Mouse (Mus musculus): ENCODE data around the gene Dennd6a.
"Not testable (repeated sequence)": the region's sequence is repeated elsewhere in the genome, so short reads cannot be mapped to it uniquely, and the experiment has no call there.

Dennd6a gene

DNA sequence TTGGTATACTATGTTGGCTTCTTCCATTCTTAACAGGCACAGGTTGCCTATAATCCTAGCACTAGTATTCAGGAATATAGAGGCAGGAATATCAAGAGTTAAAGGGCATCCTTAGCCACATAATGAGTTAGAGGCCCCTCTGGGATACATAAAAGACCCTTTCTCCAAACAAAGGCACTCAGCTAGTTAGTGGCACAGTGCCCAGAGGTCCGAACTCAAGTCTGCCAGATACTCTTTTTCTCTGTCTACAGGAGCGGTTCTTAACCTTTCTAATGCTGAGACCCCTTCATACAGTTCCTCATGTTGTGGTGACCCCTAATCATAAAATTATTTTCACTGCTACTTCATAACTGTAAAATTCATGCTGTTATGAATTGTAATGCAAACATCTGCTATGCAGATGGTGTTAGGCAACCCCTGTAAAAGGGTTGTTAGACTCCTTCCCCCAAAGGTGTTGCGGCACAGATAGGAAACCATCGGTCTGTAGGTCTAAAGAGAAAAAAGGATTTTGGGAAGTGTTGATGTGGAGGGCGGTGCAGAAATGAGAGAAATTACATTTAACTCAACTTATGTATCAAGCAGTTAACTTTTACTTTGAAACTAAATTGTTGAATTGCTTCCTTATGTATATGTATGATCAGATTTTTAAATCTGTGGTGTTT, 72.5 kb downstream of the Dennd6a start:
- no peak for DNase-seq

DNA sequence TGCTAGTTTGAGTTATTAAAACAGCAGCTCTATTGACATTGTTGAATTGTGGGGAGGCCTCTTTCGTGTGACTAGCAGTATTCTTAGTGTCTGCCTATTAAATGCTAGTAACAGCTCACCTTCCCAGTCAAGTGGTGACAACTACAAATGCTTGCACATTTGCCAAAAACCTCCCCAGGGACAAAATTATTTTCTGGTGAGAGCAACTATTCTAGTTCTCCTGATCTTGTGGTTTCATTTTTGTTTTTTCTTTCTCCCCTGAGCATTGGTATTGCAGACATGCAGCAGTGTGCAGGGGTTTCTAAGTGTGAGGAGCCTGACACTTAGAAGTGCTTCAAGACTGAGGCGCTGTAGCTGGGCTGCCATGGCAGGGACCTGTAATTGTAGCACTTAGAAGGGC, 74.2 kb downstream of the Dennd6a start:
- no peak for DNase-seq

DNA sequence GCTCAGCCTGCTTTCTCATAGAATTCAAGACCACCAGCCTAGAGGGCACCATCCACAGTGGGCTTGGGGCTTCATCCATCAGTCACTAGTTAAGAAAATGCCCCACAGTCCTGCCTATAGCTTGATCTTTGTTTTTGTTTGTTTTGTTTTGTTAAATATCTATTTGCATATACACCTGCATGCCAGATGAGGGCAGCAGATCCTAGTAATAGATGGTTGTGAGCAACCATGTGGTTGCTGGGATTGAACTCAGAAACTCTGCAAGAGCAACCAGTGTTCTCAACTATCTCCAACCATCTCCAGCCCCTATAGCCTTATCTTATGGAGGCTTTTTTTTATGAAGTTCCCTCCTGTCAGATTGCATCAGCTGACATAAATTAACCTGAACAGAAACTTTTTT, 78.2 kb downstream of the Dennd6a start:
- DNase-seq: no peak

DNA sequence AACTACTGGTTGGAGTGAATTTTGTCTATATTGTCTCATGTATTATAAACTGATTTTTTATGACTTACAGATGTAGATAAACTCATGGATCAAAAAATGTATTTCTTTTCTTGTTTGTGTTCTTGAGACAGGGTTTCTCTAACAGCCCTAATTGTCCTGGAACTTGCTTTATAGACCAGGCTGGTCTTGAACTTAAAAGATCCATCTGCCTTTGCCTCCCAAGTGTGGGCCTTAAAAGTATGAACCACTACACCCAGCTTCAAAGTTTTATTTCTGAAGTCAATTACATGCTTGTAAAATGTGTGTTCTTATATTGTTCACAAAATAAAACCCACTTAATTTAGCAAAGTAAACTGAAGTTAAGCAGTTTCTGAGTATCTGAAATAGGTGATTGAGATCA, 84.5 kb downstream of the Dennd6a start:
- no peak for DNase-seq

DNA sequence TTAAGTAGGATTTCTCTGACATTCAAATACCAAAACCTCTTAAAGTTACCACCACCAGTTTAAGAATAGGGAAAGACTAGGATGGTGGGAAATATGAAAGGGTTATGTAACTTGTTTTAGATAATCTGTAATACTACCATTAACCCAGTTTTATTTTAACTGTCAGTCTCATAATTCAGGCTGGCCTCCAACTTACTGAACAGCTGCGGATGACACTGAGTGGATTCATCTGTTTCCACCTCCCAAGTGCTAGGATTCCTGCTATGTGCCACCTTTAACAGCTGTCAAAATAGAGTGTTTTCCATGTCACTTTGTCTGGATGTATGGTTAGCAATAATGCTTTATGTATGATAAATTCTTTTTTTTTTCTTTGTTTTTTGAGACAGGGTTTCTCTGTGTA, 86.6 kb downstream of the Dennd6a start:
- no peak for DNase-seq

DNA sequence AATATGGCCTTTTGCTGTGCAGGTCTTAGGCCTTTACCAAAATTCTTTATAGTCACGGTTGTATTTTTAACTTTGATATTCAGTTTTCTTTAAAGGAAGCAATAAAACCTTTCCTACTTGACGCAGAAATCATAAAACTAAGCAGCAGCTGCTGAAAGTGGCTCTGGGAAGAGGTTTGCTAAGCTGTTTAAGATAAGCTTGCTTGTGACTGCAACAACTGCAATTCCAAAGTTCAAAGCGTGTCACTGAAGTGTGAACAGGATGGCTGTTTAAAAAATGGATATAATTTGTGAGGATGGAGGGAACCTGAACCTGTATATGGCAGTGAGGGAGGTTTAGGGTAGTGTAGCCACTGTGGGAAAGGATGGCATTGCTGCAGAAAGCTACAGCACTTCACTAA, 88.4 kb downstream of the Dennd6a start:
- DNase-seq: no peak

DNA sequence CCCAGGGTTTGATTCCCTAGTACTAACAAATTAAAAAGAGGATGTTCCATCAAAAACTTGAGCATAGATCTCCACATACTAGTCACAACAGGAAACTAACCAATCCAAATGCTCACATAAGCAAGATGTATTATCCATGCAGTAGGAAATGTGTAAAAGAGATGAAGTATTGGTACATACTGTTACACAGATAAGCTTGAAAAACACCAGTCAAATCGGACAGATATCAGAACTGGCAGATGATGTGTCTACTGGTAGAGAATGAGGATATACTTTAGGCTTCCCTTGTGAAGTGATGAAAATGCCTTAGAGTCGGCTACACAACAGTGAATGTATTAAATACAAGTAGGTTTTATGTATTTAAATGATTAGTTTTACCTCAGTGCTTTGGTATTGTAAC, 88.8 kb downstream of the Dennd6a start:
- DNase-seq: no peak

DNA sequence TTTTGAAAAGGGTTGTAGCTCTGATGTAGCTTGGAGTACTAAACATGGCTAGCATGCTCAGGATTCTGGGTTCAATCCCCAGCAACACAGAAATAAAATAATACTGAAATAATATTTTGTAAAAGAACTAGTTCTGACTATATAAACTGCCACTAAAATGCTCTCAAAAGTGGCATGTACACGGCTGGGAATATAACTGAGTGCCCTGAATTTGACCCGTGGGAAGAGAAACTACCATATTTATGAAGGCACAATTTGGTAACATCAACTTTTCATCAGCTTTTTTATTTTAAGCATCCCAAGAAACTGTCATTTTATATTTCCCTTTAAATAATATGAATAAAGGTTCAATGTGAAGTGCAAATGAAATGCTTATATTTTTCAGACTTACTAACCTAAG, 90.2 kb downstream of the Dennd6a start:
- DNase-seq: no peak

DNA sequence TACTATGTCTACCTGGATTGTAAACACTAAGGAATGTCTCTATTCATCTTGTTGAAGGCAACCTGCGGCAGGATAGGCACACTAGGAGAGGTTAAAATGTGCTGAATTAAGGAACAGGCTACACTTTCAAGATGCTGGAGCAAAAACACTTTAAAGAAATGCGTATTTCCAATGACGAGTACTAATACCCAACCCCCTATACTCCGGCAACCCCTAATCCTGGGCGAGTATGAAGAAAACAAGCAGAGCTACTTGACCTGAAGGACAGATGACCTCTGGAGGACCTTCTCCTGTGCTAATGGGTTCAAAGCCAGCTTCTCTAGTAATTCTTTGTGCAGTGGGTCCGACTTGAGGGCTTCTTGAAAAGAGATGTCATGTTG, 94.3 kb downstream of the Dennd6a start:
- DNase-seq: no peak

DNA sequence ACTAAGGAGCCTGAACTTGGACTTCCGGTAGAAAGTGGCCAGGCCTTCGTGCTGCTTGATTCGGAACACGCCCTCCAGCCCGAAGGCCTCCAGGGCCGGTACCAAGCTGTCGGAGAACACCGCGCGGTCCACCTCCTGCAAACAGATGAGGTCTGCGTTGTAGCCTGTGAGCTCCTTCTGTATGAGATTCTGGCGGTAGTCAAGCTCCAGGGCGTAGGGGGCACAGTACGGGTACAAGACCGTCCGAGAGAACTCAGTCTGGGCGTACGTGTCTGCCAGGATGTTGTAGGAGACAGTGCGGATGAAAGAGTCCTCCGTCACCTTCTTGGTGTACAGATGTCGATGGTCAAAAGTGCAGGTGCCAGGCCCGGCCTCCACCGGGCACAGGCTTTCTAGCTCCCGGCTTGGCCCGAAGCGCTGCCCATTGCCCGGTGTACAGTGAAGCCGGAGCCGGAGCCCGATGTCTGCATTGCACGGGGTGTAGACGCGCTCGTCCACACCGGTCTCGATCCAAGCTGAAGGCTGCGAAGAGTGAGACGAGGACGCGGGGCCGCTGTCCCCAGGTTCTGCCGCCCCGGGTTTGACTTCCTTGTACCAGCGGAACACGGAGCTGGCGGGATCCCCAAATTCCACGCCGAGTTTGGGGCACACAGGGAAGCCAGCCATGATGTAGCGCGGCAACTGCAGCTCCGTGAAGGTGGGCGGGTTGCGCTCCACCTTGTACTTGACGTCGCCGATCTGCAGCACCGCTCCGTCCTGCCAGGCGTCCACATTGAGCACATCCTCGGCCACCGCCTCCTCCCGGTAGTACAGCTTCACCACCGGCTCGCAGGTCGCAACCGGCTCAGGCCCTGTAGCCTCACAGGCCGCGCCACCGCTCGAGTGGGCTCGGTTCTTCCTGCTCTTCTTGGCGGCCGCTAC, 95.0 kb downstream of the Dennd6a start:
- DNase-seq: no peak

DNA sequence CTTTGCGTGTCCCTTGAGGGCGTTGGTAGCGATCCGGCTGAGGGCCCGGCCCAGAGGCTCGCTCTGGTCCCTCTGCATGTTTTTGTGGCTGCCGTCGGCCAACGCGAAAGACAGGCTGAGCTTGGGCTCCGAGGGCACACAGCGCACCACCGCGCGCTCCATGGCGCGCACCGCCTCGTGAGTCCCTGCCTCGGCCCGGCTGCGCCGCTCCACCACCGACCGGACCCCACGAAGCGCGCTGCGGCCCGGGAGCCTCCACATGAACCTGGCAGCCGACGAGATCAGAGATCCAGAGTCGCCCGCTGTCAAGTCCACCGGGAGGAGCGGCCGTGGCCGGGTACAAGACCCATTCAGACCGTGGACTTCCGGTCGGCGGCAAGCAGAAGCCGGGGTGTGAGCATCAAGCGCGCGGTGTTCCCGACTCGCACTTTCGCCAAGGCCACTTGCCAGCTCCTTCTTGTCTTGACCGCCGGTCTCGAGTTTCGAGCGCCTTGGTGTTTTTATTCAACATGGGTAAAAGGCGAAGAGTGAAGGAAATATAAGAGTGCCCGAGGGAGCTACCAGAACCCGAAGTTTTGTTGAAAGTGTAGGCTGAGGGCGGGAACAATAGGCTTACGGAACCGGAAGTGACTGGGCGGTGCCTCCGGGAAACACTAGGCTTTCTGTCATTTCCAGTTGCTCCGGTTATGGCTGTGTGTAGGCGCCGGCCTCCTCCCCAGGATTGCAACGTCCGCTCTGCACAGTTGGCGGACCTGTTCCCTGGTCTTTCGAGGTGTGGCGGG, 95.8 kb downstream of the Dennd6a start, which contains the start of gene Pde12:
Pde12 (minus strand) TSS at position 592 of the 782 bp plus-strand sequence.
- DNase-seq: peak; percentile 91

DNA sequence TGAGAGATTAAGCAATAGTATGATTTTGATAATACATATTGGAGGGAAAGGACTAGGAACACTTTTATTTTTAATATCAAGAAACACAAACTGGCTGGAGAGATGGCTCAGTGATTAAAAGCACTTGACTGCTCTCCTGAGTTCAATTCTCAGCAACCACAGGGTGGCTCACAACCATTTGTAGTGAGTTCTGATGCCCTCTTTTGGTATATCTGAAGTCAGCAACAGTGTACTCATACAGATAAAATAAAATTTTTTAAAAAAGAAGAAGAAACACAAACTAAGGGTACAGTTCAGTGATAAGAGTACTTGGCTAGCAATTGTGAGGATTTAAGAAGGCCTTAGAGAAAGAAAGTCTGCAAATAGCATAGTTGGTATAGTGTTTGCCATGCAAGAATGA, 97.3 kb downstream of the Dennd6a start:
- no peak for DNase-seq

DNA sequence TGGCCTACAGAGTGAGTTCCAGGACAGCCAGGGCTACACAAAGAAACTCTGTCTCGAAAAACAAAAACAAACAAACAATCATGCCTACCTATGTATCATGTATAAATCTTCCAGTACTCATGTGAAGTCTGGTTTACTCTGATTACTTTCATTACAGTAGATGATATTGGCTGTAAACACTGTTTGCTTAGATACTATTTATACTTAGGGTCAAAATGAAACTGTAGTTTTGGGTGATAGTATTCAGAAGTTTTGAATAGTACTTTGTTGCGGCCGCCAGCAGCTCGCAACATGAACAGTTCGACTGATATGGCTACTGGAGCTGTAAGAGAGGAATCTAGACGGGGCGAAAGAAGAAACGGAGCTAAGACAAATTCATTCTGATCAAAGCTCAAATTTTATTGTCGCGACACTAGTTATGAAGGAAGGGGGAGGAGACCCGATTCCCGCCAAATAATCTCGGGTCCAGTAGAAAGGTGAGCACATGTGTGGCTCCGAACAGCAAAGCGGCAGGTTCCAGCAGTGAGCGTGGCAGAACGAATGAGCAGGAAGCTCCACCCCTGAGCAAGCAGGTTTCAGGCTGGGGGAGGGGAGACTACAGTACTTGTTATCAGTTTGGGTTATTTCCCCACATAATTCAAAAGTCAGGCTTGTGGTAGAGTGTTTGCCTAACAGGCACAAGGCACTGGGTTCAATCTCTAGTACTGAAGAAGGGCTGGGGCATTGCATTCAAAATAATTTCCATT, 98.4 kb downstream of the Dennd6a start:
- DNase-seq: not testable (repeated sequence)

DNA sequence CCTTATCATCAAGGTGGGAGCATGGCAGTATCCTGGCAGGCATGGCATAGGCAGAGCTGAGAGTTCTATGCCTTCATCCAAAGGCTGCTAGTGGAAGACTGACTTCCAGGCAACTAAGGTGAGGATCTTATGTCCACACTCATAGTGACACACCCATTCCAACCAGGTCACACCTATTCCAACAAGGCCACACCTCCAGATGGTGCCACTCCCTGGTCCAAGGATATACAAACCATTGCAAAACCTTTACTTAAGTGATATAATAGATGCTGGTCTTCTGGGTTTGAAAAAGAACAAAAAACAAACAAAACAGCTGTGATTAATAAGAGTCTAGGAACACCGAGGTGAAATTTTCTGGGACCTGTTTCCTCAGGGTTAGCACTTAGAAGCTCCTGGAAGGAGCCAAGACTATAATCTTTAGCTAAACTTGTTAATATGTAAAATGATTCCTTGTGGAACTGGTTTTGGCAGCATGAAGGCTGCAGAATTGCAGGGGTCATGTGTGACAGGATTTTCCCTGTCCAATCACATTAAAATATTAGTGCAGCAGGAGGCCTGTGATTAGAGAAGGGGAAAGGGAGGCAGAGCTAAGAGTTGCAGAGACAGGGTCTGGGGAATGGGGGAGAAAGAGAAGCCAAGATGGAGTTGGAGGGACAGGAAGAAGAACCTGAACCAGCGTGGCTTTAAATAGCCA, 101.0 kb downstream of the Dennd6a start:
- not testable (repeated sequence) for DNase-seq

DNA sequence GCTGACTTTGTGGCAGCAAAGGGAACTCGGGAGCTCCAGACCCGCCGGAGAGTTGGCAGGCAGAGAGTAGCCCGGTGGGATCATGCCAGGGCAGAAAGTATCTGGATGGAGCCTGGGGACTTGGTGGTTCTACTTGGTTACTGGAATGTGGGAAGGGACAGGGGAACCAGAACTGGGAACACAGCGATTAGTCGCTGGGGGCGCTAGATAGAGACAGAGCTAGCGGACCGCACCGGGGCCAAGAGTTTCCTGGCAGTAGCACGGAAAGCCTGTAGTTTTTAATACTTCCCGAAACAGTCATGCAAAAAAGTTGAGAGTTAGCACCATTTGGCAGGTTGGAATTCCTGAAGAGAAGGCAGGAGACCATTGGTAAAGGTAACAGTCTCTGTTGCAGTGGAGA, 101.7 kb downstream of the Dennd6a start:
- no peak for DNase-seq

DNA sequence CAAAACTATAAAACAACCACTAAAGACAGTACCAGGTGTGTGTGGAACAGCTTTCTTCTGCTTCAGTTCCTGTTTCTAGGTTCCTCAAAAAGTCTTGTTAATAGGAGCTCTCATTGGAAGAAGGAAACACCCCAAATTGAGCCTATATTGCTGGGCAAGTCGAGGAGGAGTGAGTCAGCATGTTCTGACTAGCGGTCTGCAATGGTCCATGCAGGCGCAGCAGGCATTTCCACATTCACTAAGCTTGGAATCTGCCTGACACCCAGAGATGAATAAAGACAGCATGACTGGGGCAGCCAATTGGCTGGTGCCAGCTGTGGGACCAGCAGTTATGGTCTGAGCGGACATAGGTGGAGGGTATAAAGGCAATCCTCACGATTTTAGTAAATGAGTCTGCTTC, 102.1 kb downstream of the Dennd6a start:
- no peak for DNase-seq

Data from cerebellum, adult 9-10 months (tissue).